Mouse (Mus musculus) neural tube, embryonic 11.5 days (tissue): ENCODE data around the gene Sec24b. TPM values are rescaled to one million over a fixed set of nuclear protein-coding genes. Genes with fewer than 3 reads are reported as not detected.

Source experiments
- ATAC-seq: fragments of 200-750 bp; cut with Nextera tagmentation; 2 replicates; pipeline ENCODE4 v1.8.0; 2017; ENCODE audit warnings: moderate number of reproducible peaks, mild to moderate bottlenecking, moderate TSS enrichment, moderate library complexity; ENCODE audit not compliant: insufficient read depth, low FRiP score, low TSS enrichment
- DNase-seq: peaks from one replicate; pipeline ENCODE4 v3.0.0-alpha.2; 2015; ENCODE audit warnings: low spot score
- H3K27ac ChIP-seq: fragments of 300-500 bp; sonication (generic); 2 replicates; pipeline ENCODE4 v1.5.1; 2014; ENCODE audit warnings: low read depth, mild to moderate bottlenecking, low read length
- H3K27me3 ChIP-seq: fragments of 300-500 bp; sonication (generic); 2 replicates; pipeline ENCODE4 v1.6.1; 2014; ENCODE audit warnings: mild to moderate bottlenecking, low read length, mixed read lengths; ENCODE audit not compliant: control insufficient read depth, insufficient read depth
- H3K36me3 ChIP-seq: fragments of 300-500 bp; sonication (generic); 2 replicates; pipeline ENCODE4 v1.6.1; 2014; ENCODE audit warnings: mild to moderate bottlenecking, low read length, moderate library complexity, mixed read lengths; ENCODE audit not compliant: control insufficient read depth, insufficient read depth
- H3K4me1 ChIP-seq: fragments of 300-500 bp; sonication (generic); 2 replicates; pipeline ENCODE4 v1.6.1; 2014; ENCODE audit warnings: low read length, mixed read lengths; ENCODE audit not compliant: control insufficient read depth, insufficient read depth
- H3K4me2 ChIP-seq: fragments of 300-500 bp; sonication (generic); 2 replicates; pipeline ENCODE4 v1.6.1; 2014; ENCODE audit warnings: low read depth, mild to moderate bottlenecking, moderate library complexity
- H3K4me3 ChIP-seq: fragments of 300-500 bp; sonication (generic); 2 replicates; pipeline ENCODE4 v1.5.1; 2014; ENCODE audit warnings: low read depth, low read length
- H3K9ac ChIP-seq: fragments of 300-500 bp; sonication (generic); 2 replicates; pipeline ENCODE4 v1.6.1; 2014; ENCODE audit warnings: mild to moderate bottlenecking, low read length
- H3K9me3 ChIP-seq: fragments of 300-500 bp; sonication (generic); 2 replicates; pipeline ENCODE4 v1.6.1; 2016; ENCODE audit warnings: low read length; ENCODE audit not compliant: control insufficient read depth
- WGBS: fragments of 180-500 bp; shearing (Covaris S2); extraction: QIAGEN DNeasy Blood & Tissue Kit; methylation state at CpG from one replicate; pipeline ENCODE4 v1.1.7; 2014; 5-methylcytosine and 5-hydroxymethylcytosine counted together
- polyA plus RNA-seq: library from polyadenylated mRNA; unstranded; fragments of >200 nt; fragmentation: Nextera tagmentation; extraction: Ambion mirVana; gene quantifications from 2 replicates; pipeline ENCODE4 v1.2.1, GENCODE M21; 2014

Sec24b gene
- polyA plus RNA-seq, 1 experiment from 2014 or later, result 35.6 TPM

DNA sequence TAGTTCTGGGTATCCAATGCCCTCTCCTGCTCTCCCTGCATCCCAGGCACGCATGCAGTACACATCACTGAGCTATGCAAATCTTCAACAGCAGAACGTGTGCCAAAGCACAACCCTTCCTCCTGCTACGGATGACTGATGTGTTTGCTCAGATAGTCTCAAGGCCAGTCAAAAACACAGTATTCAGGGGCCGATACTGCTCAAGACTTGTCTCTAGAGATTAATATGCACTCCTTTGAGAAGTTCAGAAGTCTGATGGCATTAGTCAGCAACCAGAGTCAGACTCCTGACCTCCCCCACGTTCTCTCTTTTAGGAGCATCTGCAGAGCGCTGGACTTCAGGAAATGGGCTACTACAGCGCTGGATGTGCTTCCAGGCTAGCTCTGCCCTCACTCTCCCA is 63.4 kb downstream of the Sec24b start:
- Histone ChIP-seq H3K4me3 (no peak overlapping the region), H3K9me3 (no peaks in the 10 kb centered on the region), H3K9ac (no peak overlapping the region), H3K4me1 (no peaks in the 10 kb centered on the region), H3K36me3 (peaks cover 12% of the 10 kb centered on the region), H3K27ac (no peak overlapping the region), H3K4me2 (no peak overlapping the region), H3K27me3 (no peaks in the 10 kb centered on the region)
- 89% methylated on average over 7 of the region's 7 CpGs for WGBS
- ATAC-seq, result no peak
- no peak for DNase-seq

DNA sequence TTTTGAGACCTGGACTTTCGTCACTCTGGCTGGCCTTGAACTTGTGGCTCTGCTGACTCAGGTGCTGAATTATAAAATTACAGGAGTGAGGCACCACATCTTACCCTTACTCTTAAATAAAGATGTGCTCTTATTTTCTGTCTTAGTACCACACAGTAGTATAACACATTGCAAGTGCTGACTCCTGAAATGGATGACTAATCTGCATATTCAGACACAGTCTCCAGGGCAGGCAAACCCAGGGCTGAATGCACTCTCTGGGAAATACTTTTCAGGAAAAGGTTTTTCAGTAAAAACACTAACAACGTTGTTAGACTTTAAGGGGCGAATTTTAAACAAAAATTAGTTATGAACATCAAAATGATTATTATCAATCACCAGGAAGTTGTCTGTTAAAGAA is 64.0 kb downstream of the Sec24b start:
- Histone ChIP-seq H3K4me1 (no peaks in the 10 kb centered on the region), H3K4me3 (no peak overlapping the region), H3K4me2 (no peak overlapping the region), H3K36me3 (peaks cover 12% of the 10 kb centered on the region), H3K9ac (no peak overlapping the region), H3K27me3 (no peaks in the 10 kb centered on the region), H3K27ac (no peak overlapping the region), H3K9me3 (no peaks in the 10 kb centered on the region)
- DNase-seq (no peak), ATAC-seq (no peak)
- WGBS, result 91% methylated on average over 3 of the region's 3 CpGs

DNA sequence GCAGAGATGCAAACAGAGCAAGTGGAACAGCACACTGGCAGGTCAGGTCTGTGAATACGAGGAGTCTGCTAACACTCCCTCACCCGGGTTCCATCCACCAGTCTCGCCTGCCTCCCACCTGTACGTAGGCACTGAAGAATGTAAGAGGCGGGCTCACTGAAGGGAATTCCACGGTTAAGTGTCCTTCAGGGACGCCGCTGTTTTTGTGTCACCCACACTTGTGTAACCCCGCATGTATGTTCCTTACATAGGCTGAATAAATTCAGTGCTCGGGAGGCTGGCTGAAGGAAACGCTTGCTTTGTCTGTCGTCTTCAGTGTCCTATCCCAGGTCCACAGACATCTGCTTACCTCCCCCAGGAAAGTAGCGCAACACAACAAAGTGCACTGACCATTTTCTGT is 74.1 kb downstream of the Sec24b start:
- no peaks in the 10 kb centered on the region for H3K27me3 ChIP-seq
- no peak overlapping the region for H3K4me3 ChIP-seq
- no peak for DNase-seq
- H3K9ac ChIP-seq, result no peak overlapping the region
- H3K9me3 ChIP-seq, result no peaks in the 10 kb centered on the region
- H3K27ac ChIP-seq, result no peak overlapping the region
- 95% methylated on average over 13 of the region's 13 CpGs for WGBS
- peaks cover 40% of the 10 kb centered on the region for H3K36me3 ChIP-seq
- H3K4me1 ChIP-seq, result no peaks in the 10 kb centered on the region
- H3K4me2 ChIP-seq, result no peak overlapping the region
- ATAC-seq, result no peak

DNA sequence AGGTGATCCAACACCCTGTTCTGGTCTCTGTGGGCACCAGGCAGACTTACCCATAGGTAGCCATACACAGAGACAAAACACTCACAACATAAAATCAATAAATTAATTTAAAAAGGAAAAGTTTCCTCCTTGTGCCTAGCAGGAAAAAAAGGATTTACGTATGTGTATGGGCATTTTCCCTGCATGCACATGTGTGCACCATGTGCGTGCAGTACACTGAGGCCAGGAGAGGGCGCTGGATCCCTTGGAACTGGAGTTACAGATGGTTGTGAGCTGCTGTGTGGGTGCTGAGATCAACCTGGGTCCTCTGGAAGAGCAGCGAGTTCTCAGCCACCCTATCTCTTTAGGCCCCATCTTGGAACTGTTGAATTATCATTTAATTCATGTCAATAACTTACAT is 76.0 kb downstream of the Sec24b start:
- H3K4me3 ChIP-seq, result no peak overlapping the region
- 89% methylated on average over 4 of the region's 4 CpGs for WGBS
- ATAC-seq, result no peak

DNA sequence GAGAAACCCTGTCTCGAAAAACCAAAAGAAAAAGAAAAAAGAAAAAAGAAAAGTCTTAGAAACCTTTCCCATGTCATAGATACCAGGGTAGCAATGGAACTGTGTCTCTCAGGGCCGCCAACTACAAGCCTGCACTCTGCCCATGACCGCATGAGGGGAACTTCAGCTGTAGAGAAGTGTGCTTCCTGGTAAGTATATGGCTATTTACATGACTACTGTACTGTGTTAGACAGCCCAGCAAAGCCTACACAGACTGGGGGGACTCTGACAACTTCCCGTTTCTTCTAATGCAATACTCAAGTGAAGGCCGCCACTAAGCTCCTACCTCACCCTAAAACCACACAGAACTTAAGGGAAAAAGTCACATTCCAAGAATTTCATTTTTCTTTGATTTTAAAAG is 76.6 kb downstream of the Sec24b start:
- H3K4me2 ChIP-seq, result no peak overlapping the region
- no peaks in the 10 kb centered on the region for H3K4me1 ChIP-seq
- H3K27me3 ChIP-seq, result no peaks in the 10 kb centered on the region
- DNase-seq (no peak), ATAC-seq (no peak)
- 94% methylated on average over 5 of the region's 5 CpGs for WGBS
- no peak overlapping the region for H3K9ac ChIP-seq
- H3K27ac ChIP-seq, result no peak overlapping the region
- no peaks in the 10 kb centered on the region for H3K9me3 ChIP-seq
- H3K36me3 ChIP-seq, result peaks cover 33% of the 10 kb centered on the region
- no peak overlapping the region for H3K4me3 ChIP-seq

More for the DNA sequence above, 76.0 kb downstream of the Sec24b start:
- Histone ChIP-seq H3K27ac (no peak overlapping the region), H3K4me1 (no peaks in the 10 kb centered on the region), H3K4me2 (no peak overlapping the region), H3K36me3 (peaks cover 33% of the 10 kb centered on the region), H3K27me3 (no peaks in the 10 kb centered on the region), H3K9me3 (no peaks in the 10 kb centered on the region), H3K9ac (no peak overlapping the region)
- no peak for DNase-seq

GRCm38 (mm10) chr3:129982271-129982670 is 79.1 kb downstream of the Sec24b start:
- Histone ChIP-seq H3K27me3 (no peaks in the 10 kb centered on the region), H3K9ac (no peak overlapping the region), H3K4me3 (no peak overlapping the region), H3K9me3 (no peaks in the 10 kb centered on the region), H3K4me1 (no peaks in the 10 kb centered on the region), H3K36me3 (peaks cover 19% of the 10 kb centered on the region), H3K4me2 (no peak overlapping the region), H3K27ac (no peak overlapping the region)
- DNase-seq (no peak), ATAC-seq (no peak)
- WGBS, result 67% methylated on average over 5 of the region's 5 CpGs

DNA sequence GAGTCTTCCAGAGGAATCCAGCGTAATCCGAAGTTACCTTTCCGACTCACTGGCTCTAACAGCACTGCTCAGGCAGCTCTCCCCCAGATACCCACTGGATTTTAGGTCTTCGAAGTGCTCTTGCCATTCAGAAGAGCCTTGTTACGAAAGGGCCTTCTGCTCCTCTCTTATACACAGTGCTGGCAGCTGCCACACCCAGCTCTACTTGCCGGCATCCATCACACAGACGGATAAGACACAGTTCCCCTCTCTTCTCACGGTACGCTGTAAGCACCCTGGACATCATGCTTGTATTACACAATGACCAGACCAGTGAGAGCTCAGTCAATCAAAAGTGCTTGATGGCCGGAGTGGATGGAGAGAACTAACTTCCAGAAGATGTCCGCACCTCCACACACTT is 79.6 kb downstream of the Sec24b start:
- DNase-seq (no peak), ATAC-seq (no peak)
- peaks cover 15% of the 10 kb centered on the region for H3K36me3 ChIP-seq
- no peaks in the 10 kb centered on the region for H3K4me1 ChIP-seq
- no peak overlapping the region for H3K9ac ChIP-seq
- H3K27ac ChIP-seq, result no peak overlapping the region
- no peak overlapping the region for H3K4me2 ChIP-seq
- 90% methylated on average over 11 of the region's 11 CpGs for WGBS
- H3K27me3 ChIP-seq, result no peaks in the 10 kb centered on the region
- no peak overlapping the region for H3K4me3 ChIP-seq
- no peaks in the 10 kb centered on the region for H3K9me3 ChIP-seq

- ATAC-seq (no peak), DNase-seq (no peak)
- no peaks in the 10 kb centered on the region for H3K9me3 ChIP-seq
- no peaks in the 10 kb centered on the region for H3K27me3 ChIP-seq
- H3K27ac ChIP-seq, result no peak overlapping the region
- H3K36me3 ChIP-seq, result peaks cover 6% of the 10 kb centered on the region
- no peaks in the 10 kb centered on the region for H3K4me1 ChIP-seq
- no peak overlapping the region for H3K4me3 ChIP-seq
- 61% methylated on average over 6 of the region's 6 CpGs for WGBS
- no peak overlapping the region for H3K4me2 ChIP-seq
- H3K9ac ChIP-seq, result no peak overlapping the region
These were observed 81.8 kb downstream of the Sec24b start for GRCm38 (mm10) chr3:129979510-129979909.

DNA sequence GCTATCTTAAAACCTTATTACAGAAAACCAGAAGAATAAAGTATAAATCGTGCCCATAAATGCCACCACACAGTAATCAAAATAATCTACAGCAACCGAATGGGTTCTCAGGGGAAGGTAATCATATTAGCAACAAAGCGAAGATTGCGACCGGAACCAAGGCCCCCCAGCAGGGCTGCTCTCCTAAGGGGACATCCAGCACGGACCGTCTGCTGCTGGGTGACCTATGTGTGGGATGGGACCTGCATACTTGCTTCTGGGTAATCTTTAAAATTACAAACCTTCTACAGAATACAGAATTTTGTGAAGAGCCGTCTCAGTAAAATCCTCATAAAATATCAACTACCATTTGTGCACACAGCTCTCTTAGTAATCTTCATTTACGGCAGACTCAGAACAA is 82.6 kb downstream of the Sec24b start:
- Histone ChIP-seq H3K36me3 (peaks cover 6% of the 10 kb centered on the region), H3K27me3 (no peaks in the 10 kb centered on the region), H3K9me3 (no peaks in the 10 kb centered on the region), H3K4me3 (no peak overlapping the region), H3K4me2 (no peak overlapping the region), H3K9ac (no peak overlapping the region), H3K27ac (no peak overlapping the region), H3K4me1 (no peaks in the 10 kb centered on the region)
- ATAC-seq (no peak), DNase-seq (no peak)
- 94% methylated on average over 9 of the region's 9 CpGs for WGBS
